Comparison of ENCODE assay signal across 19 mouse cellular contexts in the genomic region with DNA sequence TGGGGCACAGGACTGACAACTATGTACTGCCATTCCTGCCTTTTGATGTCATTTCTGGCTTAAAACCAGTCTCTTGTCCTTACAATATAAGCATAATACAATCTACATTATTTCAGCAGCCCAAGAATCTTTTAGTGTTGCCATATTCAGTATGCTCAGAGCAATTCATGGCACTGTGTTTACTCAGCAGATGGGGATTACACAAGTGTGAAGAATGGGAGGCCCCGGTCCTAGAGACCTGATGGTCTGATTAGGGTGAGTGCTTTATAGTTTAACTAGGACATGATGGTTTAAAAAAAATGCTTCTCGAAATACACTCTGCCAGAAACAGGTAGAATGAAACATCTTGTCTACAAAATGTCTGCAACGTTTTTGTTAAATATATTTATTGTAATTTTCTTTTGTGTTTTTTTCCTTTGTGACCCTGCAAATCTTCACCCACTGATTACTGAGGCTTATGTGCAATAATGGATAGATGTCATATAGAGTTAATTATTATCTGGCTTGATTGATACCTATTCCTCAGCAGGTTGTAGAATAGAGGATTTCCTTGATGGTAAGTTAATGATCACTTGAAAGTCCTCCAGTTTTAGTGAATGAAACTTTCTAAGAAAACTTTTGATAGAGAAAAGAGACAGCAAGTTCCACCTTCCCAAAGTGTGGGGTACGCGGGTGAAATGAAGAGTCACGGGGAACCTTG.
DNase-seq lines count a peak whose midpoint lies in the region; ATAC-seq lines count a peak whose summit lies in the region.
"Had no signal": no experiment of that assay in that cellular context is flagged by ENCODE, and none has a peak within 500 bp of the region (broad histone marks: within the 10 kb centered on the region; RNA-seq: fewer than 3 reads in every experiment).

No protein-coding gene starts in this region.

- DNase-seq in forebrain, embryonic 14.5 days (ENCODE audit: low spot score), result peak; percentile 45
- DNase-seq in forebrain, embryonic 10.5 days (ENCODE audit: extremely low spot score, low spot score), result no peak
- no peak for DNase-seq in kidney, adult 8-10 months
- no peak for DNase-seq in adrenal gland, adult 8-10 months
- no peak for DNase-seq in layer of hippocampus, adult 9-10 months (ENCODE audit: low spot score)
- DNase-seq: adrenal gland, postnatal 14 days; cerebellum, adult 18-20 months; cerebellum, adult 9-11 months; cerebellum, postnatal 36 days; gastrocnemius, postnatal 14 days; heart, adult 2 months; heart, postnatal 14 days had no signal

- no peaks in the 10 kb centered on the region for H3K4me1 ChIP-seq in forebrain, embryonic 14.5 days (ENCODE audit: control insufficient read depth, insufficient read depth, low read length)
- H3K4me1 ChIP-seq in forebrain, embryonic 10.5 days, result no peaks in the 10 kb centered on the region
- H3K4me1 ChIP-seq in kidney, embryonic 16.5 days (ENCODE audit: insufficient read depth, low read length), result no peaks in the 10 kb centered on the region
- H3K4me1 ChIP-seq in forebrain, embryonic 16.5 days (replicated peaks; ENCODE audit: control insufficient read depth, insufficient read depth, low read length), result no peaks in the 10 kb centered on the region
- H3K4me1 ChIP-seq: embryonic facial prominence, embryonic 13.5 days; heart, embryonic 15.5 days; hindbrain, embryonic 13.5 days had no signal

- H3K9me3 ChIP-seq in forebrain, embryonic 14.5 days (replicated peaks; ENCODE audit: control insufficient read depth, low read length), result no peaks in the 10 kb centered on the region
- no peaks in the 10 kb centered on the region for H3K9me3 ChIP-seq in forebrain, embryonic 10.5 days
- H3K9me3 ChIP-seq in kidney, embryonic 16.5 days (ENCODE audit: low read length), result no peaks in the 10 kb centered on the region
- H3K9me3 ChIP-seq in forebrain, embryonic 16.5 days (ENCODE audit: control insufficient read depth, low read length), result no peaks in the 10 kb centered on the region
- H3K9me3 ChIP-seq: embryonic facial prominence, embryonic 13.5 days; heart, embryonic 15.5 days; hindbrain, embryonic 13.5 days had no signal

- H3K4me2 ChIP-seq in forebrain, embryonic 14.5 days (ENCODE audit: low read length), result no peak overlapping the region
- H3K4me2 ChIP-seq in kidney, embryonic 16.5 days (replicated peaks; ENCODE audit: low read depth, low read length), result no peak overlapping the region
- no peak overlapping the region for H3K4me2 ChIP-seq in forebrain, embryonic 16.5 days (ENCODE audit: low read length)
- H3K4me2 ChIP-seq: embryonic facial prominence, embryonic 13.5 days; heart, embryonic 11.5 days; heart, embryonic 15.5 days; hindbrain, embryonic 13.5 days had no signal

- 0 out of 2 replicates have a peak, but pooled peaks have one; percentile 61 for ATAC-seq in forebrain, embryonic 14.5 days
- ATAC-seq in kidney, embryonic 16.5 days (ENCODE audit: low FRiP score, low TSS enrichment), result peak; percentile 71
- ATAC-seq in forebrain, embryonic 16.5 days, result peak; percentile 74
- ATAC-seq: hindbrain, postnatal 0 days had no signal

- no peaks in the 10 kb centered on the region for H3K27me3 ChIP-seq in forebrain, embryonic 14.5 days (replicated peaks; ENCODE audit: control insufficient read depth, insufficient read depth, low read length)
- no peaks in the 10 kb centered on the region for H3K27me3 ChIP-seq in forebrain, embryonic 10.5 days (ENCODE audit: poor library complexity, severe bottlenecking)
- no peaks in the 10 kb centered on the region for H3K27me3 ChIP-seq in kidney, embryonic 16.5 days (ENCODE audit: insufficient read depth, low read length)
- H3K27me3 ChIP-seq in forebrain, embryonic 16.5 days (replicated peaks; ENCODE audit: control insufficient read depth, insufficient read depth, low read length), result no peaks in the 10 kb centered on the region
- H3K27me3 ChIP-seq: embryonic facial prominence, embryonic 13.5 days; heart, embryonic 15.5 days; hindbrain, embryonic 13.5 days had no signal

- WGBS in forebrain, embryonic 14.5 days, result 86% methylated on average over 6 of the region's 6 CpGs
- WGBS in forebrain, embryonic 10.5 days, result 92% methylated on average over 6 of the region's 6 CpGs
- WGBS in kidney, embryonic 16.5 days, result 74% methylated on average over 6 of the region's 6 CpGs
- 79% methylated on average over 6 of the region's 6 CpGs for WGBS in forebrain, embryonic 16.5 days

- no peak overlapping the region for H3K4me3 ChIP-seq in forebrain, embryonic 14.5 days (ENCODE audit: low read depth, low read length)
- H3K4me3 ChIP-seq in forebrain, embryonic 10.5 days, result no peak overlapping the region
- H3K4me3 ChIP-seq in kidney, embryonic 16.5 days (ENCODE audit: low read length), result no peak overlapping the region
- no peak overlapping the region for H3K4me3 ChIP-seq in forebrain, embryonic 16.5 days (replicated peaks; ENCODE audit: low read length)
- H3K4me3 ChIP-seq: embryonic facial prominence, embryonic 13.5 days; heart, adult 2 months; heart, embryonic 15.5 days; hindbrain, embryonic 13.5 days had no signal

- H3K9ac ChIP-seq in forebrain, embryonic 14.5 days (ENCODE audit: low read length), result no peak overlapping the region
- no peak overlapping the region for H3K9ac ChIP-seq in kidney, embryonic 16.5 days (replicated peaks; ENCODE audit: low read length)
- H3K9ac ChIP-seq in forebrain, embryonic 16.5 days (replicated peaks; ENCODE audit: low read depth, low read length), result no peak overlapping the region
- H3K9ac ChIP-seq: embryonic facial prominence, embryonic 13.5 days; heart, embryonic 15.5 days; hindbrain, embryonic 13.5 days had no signal

- H3K27ac ChIP-seq in forebrain, embryonic 14.5 days (ENCODE audit: low read depth, low read length), result no peak overlapping the region
- no peak overlapping the region for H3K27ac ChIP-seq in forebrain, embryonic 10.5 days
- 0 out of 2 replicates have a peak overlapping the region, but pooled peaks have one; percentile 14 for H3K27ac ChIP-seq in kidney, embryonic 16.5 days (ENCODE audit: low read length)
- no peak overlapping the region for H3K27ac ChIP-seq in forebrain, embryonic 16.5 days (ENCODE audit: low read length)
- H3K27ac ChIP-seq: embryonic facial prominence, embryonic 13.5 days; heart, adult 2 months; heart, embryonic 15.5 days; hindbrain, embryonic 13.5 days; hindbrain, postnatal 0 days had no signal

- no peaks in the 10 kb centered on the region for H3K36me3 ChIP-seq in forebrain, embryonic 14.5 days (ENCODE audit: control insufficient read depth, insufficient read depth, low read length)
- H3K36me3 ChIP-seq in forebrain, embryonic 10.5 days (replicated peaks), result no peaks in the 10 kb centered on the region
- no peaks in the 10 kb centered on the region for H3K36me3 ChIP-seq in kidney, embryonic 16.5 days (ENCODE audit: insufficient read depth, low read length)
- H3K36me3 ChIP-seq in forebrain, embryonic 16.5 days (ENCODE audit: control insufficient read depth, insufficient read depth), result no peaks in the 10 kb centered on the region
- H3K36me3 ChIP-seq: embryonic facial prominence, embryonic 13.5 days; heart, embryonic 15.5 days; hindbrain, embryonic 13.5 days had no signal
